Comparison of ENCODE assay signal across 22 mouse cellular contexts in genomic region chr11:91461946-91462345, GRCm38 (mm10).
"Had no signal": no experiment of that assay in that cellular context is flagged by ENCODE, and none has a peak within 500 bp of the region (broad histone marks: within the 10 kb centered on the region; RNA-seq: fewer than 3 reads in every experiment).

No protein-coding gene starts in this region.

- H3K4me1 ChIP-seq: limb, embryonic 15.5 days; neural tube, embryonic 13.5 days; stomach, embryonic 15.5 days had no signal

- H3K36me3 ChIP-seq: limb, embryonic 12.5 days; limb, embryonic 15.5 days; midbrain, embryonic 12.5 days; neural tube, embryonic 13.5 days; stomach, embryonic 15.5 days had no signal

- H3K4me3 ChIP-seq: left cerebral cortex, adult 2 months; limb, embryonic 12.5 days; limb, embryonic 15.5 days; midbrain, embryonic 12.5 days; myocyte; neural tube, embryonic 13.5 days; stomach, embryonic 15.5 days had no signal

- H3K9ac ChIP-seq: limb, embryonic 12.5 days; limb, embryonic 15.5 days; liver, embryonic 14.5 days; liver, postnatal 0 days; lung, embryonic 14.5 days; midbrain, embryonic 12.5 days; neural tube, embryonic 13.5 days; stomach, embryonic 15.5 days had no signal

- H3K27ac ChIP-seq: left cerebral cortex, adult 2 months; limb, embryonic 12.5 days; limb, embryonic 15.5 days; liver, embryonic 14.5 days; macrophage; midbrain, embryonic 12.5 days; neural tube, embryonic 13.5 days; stomach, embryonic 15.5 days had no signal

- H3K4me2 ChIP-seq: limb, embryonic 12.5 days; limb, embryonic 15.5 days; liver, embryonic 11.5 days; lung, embryonic 14.5 days; midbrain, embryonic 12.5 days; neural tube, embryonic 13.5 days; stomach, embryonic 15.5 days had no signal

- H3K27me3 ChIP-seq: limb, embryonic 12.5 days; limb, embryonic 15.5 days; midbrain, embryonic 12.5 days; neural tube, embryonic 13.5 days; stomach, embryonic 15.5 days had no signal

- ATAC-seq: intestine, embryonic 16.5 days; liver, postnatal 0 days; lung, postnatal 0 days had no signal

- H3K9me3 ChIP-seq: limb, embryonic 12.5 days; limb, embryonic 15.5 days; midbrain, embryonic 12.5 days; neural tube, embryonic 13.5 days; stomach, embryonic 15.5 days had no signal

- DNase-seq: kidney, adult 18-20 months; kidney, adult 9 months; kidney, postnatal 14 days; kidney, postnatal 4 days; liver, postnatal 0 days; lung, embryonic 14.5 days; right cerebral cortex, adult 18-20 months; right cerebral cortex, postnatal 25 days; spleen, adult 18-20 months; thymus, postnatal 25 days had no signal
